Mouse (Mus musculus): ENCODE results near the gene Pcgf5.

Gene Pcgf5

GRCm38 (mm10) chr19:36490911-36491310 lies 142.8 kb downstream of the Pcgf5 start:
- no peak for DNase-seq (ENCODE audit: extremely low spot score)

GRCm38 (mm10) chr19:36495555-36495954 lies 147.4 kb downstream of the Pcgf5 start:
- no peak for DNase-seq (ENCODE audit: extremely low spot score)

- DNase-seq (ENCODE audit: extremely low spot score): no peak
These were observed 148.4 kb downstream of the Pcgf5 start for GRCm38 (mm10) chr19:36496532-36496931.

- DNase-seq (ENCODE audit: extremely low spot score): no peak
These were observed 149.0 kb downstream of the Pcgf5 start for GRCm38 (mm10) chr19:36497067-36497466.

GRCm38 (mm10) chr19:36497744-36498143 lies 149.6 kb downstream of the Pcgf5 start:
- no peak for DNase-seq (ENCODE audit: extremely low spot score)

GRCm38 (mm10) chr19:36504716-36505115 lies 156.6 kb downstream of the Pcgf5 start:
- no peak for DNase-seq (ENCODE audit: extremely low spot score)

All from embryo, embryonic 9.5 days (tissue).